Comparison of ENCODE assay signal across 20 mouse cellular contexts in the genomic region with DNA sequence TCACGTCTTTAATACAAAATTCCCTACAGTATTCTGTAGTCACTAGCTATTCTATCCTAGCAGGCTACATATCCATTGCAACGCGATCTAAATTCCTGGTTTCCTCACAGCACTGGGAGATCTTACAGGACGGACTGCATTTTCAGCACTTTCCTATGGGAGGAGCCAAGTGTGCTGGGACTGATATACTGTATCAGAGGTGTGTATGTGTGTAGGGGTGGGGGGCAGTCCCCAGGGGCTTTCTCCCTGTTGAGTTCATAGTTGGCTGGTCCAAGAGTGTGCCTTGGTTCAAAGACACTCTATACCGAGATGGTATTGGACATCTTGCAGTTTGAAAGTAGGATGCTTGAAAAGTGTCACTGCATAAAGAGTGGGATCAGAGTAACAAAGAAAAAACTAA. TPM values are rescaled to one million over a fixed set of nuclear protein-coding genes. Genes with fewer than 3 reads are reported as not detected.
A peak's percentile ranks its signal among the peaks of the same experiment; 100 is the strongest.
DNase-seq lines count a peak whose midpoint lies in the region; ATAC-seq and TF ChIP-seq lines count a peak whose summit lies in the region.
"Had no signal": no experiment of that assay in that cellular context is flagged by ENCODE, and none has a peak within 500 bp of the region (broad histone marks: within the 10 kb centered on the region; RNA-seq: fewer than 3 reads in every experiment).

No protein-coding gene starts in this region.

- H3K4me2 ChIP-seq in intestine, embryonic 14.5 days (ENCODE audit: low read length), result no peak overlapping the region
- no peak overlapping the region for H3K4me2 ChIP-seq in intestine, postnatal 0 days (replicated peaks; ENCODE audit: low read depth)
- no peak overlapping the region for H3K4me2 ChIP-seq in limb, embryonic 15.5 days
- no peak overlapping the region for H3K4me2 ChIP-seq in lung, embryonic 14.5 days
- H3K4me2 ChIP-seq: embryonic facial prominence, embryonic 15.5 days; forebrain, embryonic 12.5 days; heart, embryonic 11.5 days; heart, embryonic 15.5 days; hindbrain, embryonic 13.5 days had no signal

- H3K27me3 ChIP-seq in intestine, embryonic 14.5 days (replicated peaks; ENCODE audit: control insufficient read depth, insufficient read depth, low read length), result no peaks in the 10 kb centered on the region
- no peaks in the 10 kb centered on the region for H3K27me3 ChIP-seq in intestine, postnatal 0 days (replicated peaks; ENCODE audit: control insufficient read depth, insufficient read depth, low read length)
- H3K27me3 ChIP-seq in limb, embryonic 15.5 days, result no peaks in the 10 kb centered on the region
- H3K27me3 ChIP-seq in limb, embryonic 10.5 days (ENCODE audit: low read depth, poor library complexity, severe bottlenecking), result no peaks in the 10 kb centered on the region
- no peaks in the 10 kb centered on the region for H3K27me3 ChIP-seq in lung, embryonic 14.5 days (ENCODE audit: insufficient read depth, low read length)
- H3K27me3 ChIP-seq: CH12.LX; embryonic facial prominence, embryonic 15.5 days; forebrain, embryonic 12.5 days; heart, embryonic 15.5 days; hindbrain, embryonic 13.5 days; Patski had no signal

- WGBS in intestine, embryonic 14.5 days, result 67% methylated on average over 5 of the region's 5 CpGs
- 58% methylated on average over 5 of the region's 5 CpGs for WGBS in intestine, postnatal 0 days
- WGBS in limb, embryonic 15.5 days, result 64% methylated on average over 5 of the region's 5 CpGs
- WGBS in limb, embryonic 10.5 days, result 92% methylated on average over 5 of the region's 5 CpGs
- WGBS in lung, embryonic 14.5 days, result 65% methylated on average over 5 of the region's 5 CpGs

- H3K27ac ChIP-seq in intestine, embryonic 14.5 days (ENCODE audit: low read depth), result no peak overlapping the region
- no peak overlapping the region for H3K27ac ChIP-seq in intestine, postnatal 0 days (ENCODE audit: low read depth, low read length)
- H3K27ac ChIP-seq in limb, embryonic 15.5 days, result no peak overlapping the region
- H3K27ac ChIP-seq in limb, embryonic 10.5 days, result no peak overlapping the region
- no peak overlapping the region for H3K27ac ChIP-seq in lung, embryonic 14.5 days (ENCODE audit: low read depth)
- H3K27ac ChIP-seq: embryonic facial prominence, embryonic 15.5 days; forebrain, embryonic 12.5 days; heart, adult 2 months; heart, embryonic 15.5 days; hindbrain, embryonic 13.5 days had no signal

- peaks cover 12% of the 10 kb centered on the region for H3K36me3 ChIP-seq in intestine, embryonic 14.5 days (ENCODE audit: control insufficient read depth, insufficient read depth, low read length)
- H3K36me3 ChIP-seq in intestine, postnatal 0 days (ENCODE audit: control insufficient read depth, insufficient read depth), result peaks cover 25% of the 10 kb centered on the region; the same call in 1 of the 2 replicates
- peaks cover 11% of the 10 kb centered on the region for H3K36me3 ChIP-seq in limb, embryonic 15.5 days
- peaks cover 22% of the 10 kb centered on the region for H3K36me3 ChIP-seq in limb, embryonic 10.5 days
- peaks cover 23% of the 10 kb centered on the region for H3K36me3 ChIP-seq in lung, embryonic 14.5 days (ENCODE audit: insufficient read depth)

- H3K9ac ChIP-seq in intestine, embryonic 14.5 days (ENCODE audit: low read length), result no peak overlapping the region
- no peak overlapping the region for H3K9ac ChIP-seq in intestine, postnatal 0 days (ENCODE audit: low read depth, low read length)
- no peak overlapping the region for H3K9ac ChIP-seq in limb, embryonic 15.5 days
- no peak overlapping the region for H3K9ac ChIP-seq in lung, embryonic 14.5 days
- H3K9ac ChIP-seq: embryonic facial prominence, embryonic 15.5 days; forebrain, embryonic 12.5 days; forebrain, postnatal 0 days; heart, embryonic 15.5 days; hindbrain, embryonic 13.5 days had no signal

- no peak for TF ChIP-seq CTCF in intestine, postnatal 0 days (IDR thresholded peaks at IDR 0.05; ENCODE audit: low read depth)
- TF ChIP-seq CTCF in lung, embryonic 14.5 days (IDR thresholded peaks at IDR 0.05; ENCODE audit: low read depth), result no peak

- peaks cover 20% of the 10 kb centered on the region for H3K4me1 ChIP-seq in intestine, embryonic 14.5 days (replicated peaks; ENCODE audit: control insufficient read depth, insufficient read depth, low read length)
- H3K4me1 ChIP-seq in intestine, postnatal 0 days (replicated peaks; ENCODE audit: control insufficient read depth, insufficient read depth, low read length), result no peaks in the 10 kb centered on the region
- peaks cover 8% of the 10 kb centered on the region for H3K4me1 ChIP-seq in limb, embryonic 15.5 days
- H3K4me1 ChIP-seq in limb, embryonic 10.5 days, result 0 out of 2 replicates have a peak, but pooled peaks cover 13% of the 10 kb centered on the region
- 0 out of 2 replicates have a peak, but pooled peaks cover 8% of the 10 kb centered on the region for H3K4me1 ChIP-seq in lung, embryonic 14.5 days (ENCODE audit: insufficient read depth)

- no peak for DNase-seq in intestine, embryonic 14.5 days (ENCODE audit: low spot score)
- DNase-seq in limb, embryonic 10.5 days (ENCODE audit: low spot score), result no peak
- no peak for DNase-seq in lung, embryonic 14.5 days
- DNase-seq in lung, postnatal 25 days (ENCODE audit: low spot score), result no peak
- DNase-seq: adrenal gland, postnatal 14 days; cerebellum, adult 11-12 months; cerebellum, adult 9-10 months; forebrain, postnatal 0 days; gastrocnemius, postnatal 14 days; heart, adult 2 months; heart, postnatal 14 days had no signal

- H3K9me3 ChIP-seq in intestine, embryonic 14.5 days (ENCODE audit: control insufficient read depth, low read length), result no peaks in the 10 kb centered on the region
- H3K9me3 ChIP-seq in intestine, postnatal 0 days (ENCODE audit: control insufficient read depth), result no peaks in the 10 kb centered on the region
- no peaks in the 10 kb centered on the region for H3K9me3 ChIP-seq in limb, embryonic 15.5 days
- H3K9me3 ChIP-seq in limb, embryonic 10.5 days (replicated peaks), result no peaks in the 10 kb centered on the region
- no peaks in the 10 kb centered on the region for H3K9me3 ChIP-seq in lung, embryonic 14.5 days (ENCODE audit: low read depth, low read length)
- H3K9me3 ChIP-seq: embryonic facial prominence, embryonic 15.5 days; forebrain, embryonic 12.5 days; heart, embryonic 15.5 days; hindbrain, embryonic 13.5 days had no signal

- no peak overlapping the region for H3K4me3 ChIP-seq in intestine, embryonic 14.5 days (ENCODE audit: low read depth, low read length)
- H3K4me3 ChIP-seq in intestine, postnatal 0 days (ENCODE audit: low read depth, low read length), result no peak overlapping the region
- H3K4me3 ChIP-seq in limb, embryonic 15.5 days, result no peak overlapping the region
- no peak overlapping the region for H3K4me3 ChIP-seq in limb, embryonic 10.5 days
- H3K4me3 ChIP-seq in lung, embryonic 14.5 days (ENCODE audit: low read depth, low read length), result no peak overlapping the region
- H3K4me3 ChIP-seq: embryonic facial prominence, embryonic 15.5 days; forebrain, embryonic 12.5 days; heart, adult 2 months; heart, embryonic 15.5 days; hindbrain, embryonic 13.5 days had no signal

- ATAC-seq in intestine, embryonic 14.5 days (replicated peaks; ENCODE audit: low FRiP score, low TSS enrichment, low read depth), result 0 out of 2 replicates have a peak, but pooled peaks have one; percentile 23
- no peak for ATAC-seq in intestine, postnatal 0 days
- ATAC-seq in limb, embryonic 15.5 days (ENCODE audit: insufficient number of reproducible peaks, low FRiP score, low TSS enrichment, low read depth), result peak; percentile 12; the same call in 1 of the 2 replicates
- peak; percentile 56; the same call in 1 of the 2 replicates for ATAC-seq in lung, embryonic 14.5 days (ENCODE audit: insufficient read depth)
- ATAC-seq: forebrain, postnatal 0 days; Patski had no signal

RNA-seq across cellular contexts. Expression of a gene that starts 29.3 kb away (rescaled TPM):
- polyA plus RNA-seq in intestine, embryonic 14.5 days (2014; fragmentation: Nextera tagmentation; extraction: Ambion mirVana), result 30.4 and 33.1 TPM in 2 replicates
- polyA plus RNA-seq in intestine, postnatal 0 days (2015; fragmentation: Nextera tagmentation; extraction: Ambion mirVana), result 11.8 and 14.6 TPM in 2 replicates
- polyA plus RNA-seq in limb, embryonic 15.5 days (2015; fragmentation: Nextera tagmentation; extraction: Ambion mirVana), result 13.1 and 14.5 TPM in 2 replicates
- polyA plus RNA-seq in limb, embryonic 10.5 days (2016; fragmentation: Nextera tagmentation; extraction: Ambion mirVana), result 14.9 and 15.6 TPM in 2 replicates
- 37.2 and 39.8 TPM in 2 replicates for polyA plus RNA-seq in lung, embryonic 14.5 days (2014; fragmentation: Nextera tagmentation; extraction: Ambion mirVana)
